Mouse (Mus musculus) C3H10T1/2 (cell line): Measurements from ENCODE around the gene Amh. TPM values are rescaled to one million over a fixed set of nuclear protein-coding genes. Genes with fewer than 3 reads are reported as not detected.

Experiments used
- polyA plus RNA-seq, 2 experiments: library from polyadenylated mRNA; unstranded; fragments of >200 nt; fragmentation: generic; extraction: Trizol; gene quantifications; one replicate each; pipeline ENCODE4 v1.2.1; 2012; ENCODE audit warnings: missing spikeins in 2 of 2

Gene Amh
- polyA plus RNA-seq, result 1 to 10 TPM in 1 of 2 experiments, under 1 TPM in 1; 0.25 to 1.2 TPM

DNA sequence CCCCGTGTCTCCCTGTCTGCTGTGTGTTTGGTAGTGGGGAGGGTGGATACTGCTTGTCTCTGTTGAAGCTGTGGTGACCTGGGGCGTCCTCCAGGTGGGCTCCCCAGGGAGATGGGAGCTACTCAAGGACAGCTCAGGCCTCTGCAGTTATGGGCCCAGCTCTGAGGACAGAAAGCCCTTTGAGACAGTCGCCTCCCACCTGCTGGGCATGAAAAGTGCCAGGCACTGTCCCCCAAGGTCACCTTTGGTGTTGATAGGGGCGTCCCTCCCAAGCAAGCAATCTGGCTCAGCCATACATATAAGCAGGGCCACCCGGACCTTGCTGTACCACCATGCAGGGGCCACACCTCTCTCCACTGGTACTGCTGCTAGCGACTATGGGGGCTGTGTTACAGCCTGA lies at the start of gene Amh:
Gene Amh, plus strand, starts transcription at position 328 of the 400 bp plus-strand sequence.

DNA sequence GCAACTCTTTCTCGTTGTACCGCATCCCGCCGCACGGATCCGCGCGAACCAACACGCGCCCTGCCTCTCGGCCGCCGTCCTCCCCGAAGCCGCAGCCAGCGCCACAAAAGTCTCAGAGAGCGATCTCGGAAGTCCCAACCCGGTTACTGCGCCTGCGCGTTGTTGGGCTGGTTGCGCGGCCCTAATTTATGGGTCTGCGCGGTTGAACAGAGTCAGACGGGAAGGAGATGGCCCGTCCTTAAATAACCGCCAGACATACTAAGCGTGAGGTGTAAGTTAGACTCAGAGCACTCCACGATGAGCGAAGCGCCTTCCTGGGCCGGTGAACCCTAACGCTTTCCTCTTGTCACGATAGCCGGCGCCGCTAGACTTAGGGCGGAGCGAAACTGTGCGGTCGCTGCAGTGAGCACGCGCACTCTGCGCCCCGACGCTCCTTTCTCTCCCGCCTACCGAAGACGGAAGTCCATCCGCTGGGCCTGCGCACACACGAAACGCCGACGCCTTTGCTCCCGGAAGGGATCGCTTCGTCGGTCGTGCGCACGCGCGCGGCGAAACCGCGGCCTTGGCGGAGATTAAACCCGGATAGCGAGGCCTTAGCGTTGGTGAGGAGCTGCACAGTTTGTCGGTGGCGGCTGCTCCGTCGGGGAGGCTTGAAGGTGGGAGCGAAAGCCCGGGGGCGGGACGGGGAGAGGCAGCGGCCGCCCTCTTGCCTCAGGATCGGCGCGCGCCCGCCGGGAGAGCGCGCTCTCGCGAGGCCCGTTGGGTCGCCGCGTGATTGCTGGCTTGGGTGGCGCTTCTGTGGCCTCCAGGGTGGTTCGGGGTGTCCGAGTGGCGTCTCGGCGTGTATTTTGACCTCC lies 6.7 kb upstream of the Amh start, which contains the start of the genes Sf3a2 and Plekhj1:
Gene Sf3a2, plus strand, starts transcription at position 49 of the 857 bp plus-strand sequence.
Gene Plekhj1, minus strand, starts transcription at position 477 of the 857 bp plus-strand sequence.

DNA sequence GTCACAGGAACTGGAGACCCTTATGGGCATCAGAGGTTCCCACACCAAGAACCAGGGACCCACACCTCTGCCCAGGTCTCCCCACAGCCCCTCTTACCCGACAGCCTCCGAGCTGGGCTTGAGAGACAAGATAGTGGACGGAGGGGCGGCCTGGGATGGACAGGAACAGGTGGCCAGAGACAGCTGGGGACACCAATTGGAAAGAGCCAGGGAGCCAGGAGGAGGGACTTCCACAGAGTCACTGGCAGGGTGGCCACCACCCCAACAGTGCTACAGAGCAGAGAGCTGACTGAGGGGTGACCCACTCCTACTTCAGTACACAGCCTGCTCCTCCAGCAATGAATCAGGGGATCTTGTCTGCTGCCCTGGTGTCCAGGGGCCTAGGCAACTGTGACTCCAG lies 8.3 kb downstream of the Amh start, which contains the start of gene Jsrp1:
Gene Jsrp1, minus strand, starts transcription at position 133 of the 400 bp plus-strand sequence.

DNA sequence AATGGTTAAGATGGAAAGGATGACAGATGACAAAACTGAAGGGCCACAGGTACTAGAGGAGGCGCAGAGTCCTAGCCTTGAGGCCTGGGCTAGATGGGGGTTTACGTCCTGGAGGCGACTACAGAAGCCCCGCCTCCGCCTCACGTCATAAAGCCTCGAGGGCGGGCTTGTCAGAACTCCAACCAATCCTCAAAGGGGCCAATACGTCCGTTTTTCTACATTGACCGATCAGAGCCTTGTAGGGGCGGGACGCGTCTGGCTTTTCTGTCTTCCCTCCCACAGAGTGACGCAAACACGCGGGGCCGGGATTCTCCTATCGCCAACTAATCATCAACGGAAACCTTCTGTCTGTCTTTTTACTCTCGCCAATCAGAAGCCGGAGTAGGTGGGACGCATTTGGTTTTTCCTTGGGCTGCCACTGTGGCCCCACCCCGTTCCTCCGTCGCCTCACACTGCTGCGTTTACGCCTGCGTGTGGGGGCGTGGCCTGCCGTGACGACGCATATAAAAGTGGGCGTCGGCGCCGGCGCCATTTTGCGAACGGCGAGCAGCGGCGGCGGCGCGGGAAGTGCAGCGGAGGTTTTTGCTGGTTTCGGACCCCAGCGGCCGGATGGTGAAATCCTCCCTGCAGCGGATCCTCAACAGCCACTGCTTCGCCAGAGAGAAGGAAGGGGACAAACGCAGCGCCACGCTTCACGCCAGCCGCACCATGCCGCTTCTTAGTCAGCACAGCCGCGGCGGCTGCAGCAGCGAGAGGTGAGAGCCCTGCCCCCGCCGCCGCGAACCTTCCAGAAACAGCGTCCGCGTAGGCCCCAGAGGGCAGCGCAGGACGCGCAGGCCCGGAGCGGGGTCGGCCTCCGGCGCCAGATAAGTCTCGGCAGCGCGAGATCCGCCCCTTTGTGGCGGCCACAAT lies 21.4 kb downstream of the Amh start, which contains the start of gene Oaz1:
Gene Oaz1, plus strand, starts transcription at position 506 of the 912 bp plus-strand sequence.

DNA sequence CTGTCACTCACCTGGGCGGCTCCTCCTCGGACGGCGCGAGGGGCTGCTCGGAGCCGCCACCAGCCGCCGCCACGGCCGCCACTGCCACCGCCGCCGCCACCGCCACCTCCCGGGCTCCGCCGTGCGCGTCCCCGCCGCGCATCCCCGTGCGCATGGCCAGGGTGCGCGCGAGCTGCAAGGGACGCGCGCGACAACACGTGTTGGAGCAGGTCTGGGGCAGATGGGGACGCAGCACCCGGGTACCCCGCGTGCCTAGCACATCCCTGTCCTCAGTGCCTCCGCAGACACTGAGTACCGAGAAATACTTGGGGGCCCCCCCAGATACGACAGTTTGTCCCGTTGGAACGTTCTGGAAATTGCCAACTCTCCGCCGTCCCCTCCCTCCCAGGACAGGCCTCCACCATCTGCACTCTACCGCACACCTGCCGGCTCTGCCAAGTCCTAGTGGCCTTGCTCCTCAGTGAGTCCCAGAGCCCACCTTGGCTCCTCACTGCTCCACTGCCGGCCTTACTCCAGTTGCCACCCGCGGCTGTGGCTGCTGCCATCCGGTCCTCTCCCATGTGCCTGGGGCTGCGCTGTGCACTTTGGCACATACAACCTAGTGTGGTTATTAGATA lies 39.0 kb downstream of the Amh start, which contains the start of gene Lingo3:
Gene Lingo3, minus strand, starts transcription at position 109 of the 617 bp plus-strand sequence.

DNA sequence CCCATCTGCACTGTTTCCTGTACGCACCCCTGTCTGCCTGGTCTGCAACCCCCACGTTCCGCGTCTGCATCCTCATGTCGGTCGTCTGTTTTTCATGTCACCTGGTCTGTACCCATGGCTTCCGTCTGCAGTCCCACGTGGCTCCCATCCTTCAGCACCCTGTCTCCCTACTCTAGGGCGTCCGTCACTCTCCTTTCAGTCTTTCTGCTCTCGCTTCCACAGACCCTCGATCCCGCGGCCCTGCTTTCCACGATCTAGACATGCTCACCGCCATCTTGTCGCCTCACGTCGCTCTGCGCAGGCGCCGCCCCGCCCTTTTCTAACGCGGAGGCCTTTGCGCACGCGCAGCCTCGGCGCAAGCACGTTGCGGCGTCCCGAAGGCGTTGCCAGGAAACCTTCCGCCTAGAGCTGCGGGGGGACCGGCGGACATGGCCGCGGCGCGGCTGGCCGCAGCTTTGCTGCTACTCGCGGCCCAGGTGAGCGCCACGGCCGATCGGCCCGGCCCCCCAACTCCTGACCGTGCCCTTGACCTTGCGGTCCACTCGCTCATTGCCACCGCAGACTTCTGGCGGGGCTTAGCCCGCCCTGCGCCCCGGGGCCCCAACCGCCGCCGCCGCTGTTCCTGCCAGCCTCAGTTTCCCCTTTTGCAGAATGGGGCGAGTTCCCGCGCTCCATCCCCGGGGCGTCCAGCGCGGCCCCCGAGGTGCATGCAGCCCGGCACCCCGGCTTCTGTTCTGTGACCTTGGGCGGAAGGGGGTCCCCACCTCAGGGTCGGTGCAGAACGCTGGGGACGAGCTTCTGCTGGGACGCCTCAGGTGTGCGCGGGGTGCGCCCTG lies 50.1 kb downstream of the Amh start, which contains the start of the genes Lsm7 and Sppl2b:
Gene Lsm7, minus strand, starts transcription at position 297 of the 836 bp plus-strand sequence.
Gene Sppl2b, plus strand, starts transcription at position 363 of the 836 bp plus-strand sequence.

Other genes with a start within 250 kb of the Amh start
- 10 to 100 TPM; 13.6 to 30.1 TPM for gene Rexo1, start 243.7 kb upstream of the Amh start, polyA plus RNA-seq
- gene Klf16, start 227.9 kb upstream of the Amh start, polyA plus RNA-seq, result 10 to 100 TPM; 14.7 to 17.8 TPM
- gene Abhd17a, start 214.9 kb upstream of the Amh start, polyA plus RNA-seq, result 100 to 1,000 TPM; 189 to 208 TPM
- 100 to 1,000 TPM in 1 of 2 experiments, 10 to 100 TPM in 1; 96.1 to 132 TPM for gene Scamp4, start 202.4 kb upstream of the Amh start, polyA plus RNA-seq
- 10 to 100 TPM; 10.3 to 12.6 TPM for gene Adat3, start 202.4 kb upstream of the Amh start, polyA plus RNA-seq
- 1 to 10 TPM in 1 of 2 experiments, under 1 TPM in 1; 0.39 to 1.4 TPM for gene Gm49322, start 199.2 kb upstream of the Amh start, polyA plus RNA-seq
- gene Csnk1g2, start 182.4 kb upstream of the Amh start, polyA plus RNA-seq, result 100 to 1,000 TPM; 224 to 226 TPM
- gene Btbd2, start 148.2 kb upstream of the Amh start, polyA plus RNA-seq, result 100 to 1,000 TPM in 1 of 2 experiments, 10 to 100 TPM in 1; 54.5 to 122 TPM
- gene Mknk2, start 127.1 kb upstream of the Amh start, polyA plus RNA-seq, result 100 to 1,000 TPM in 1 of 2 experiments, 10 to 100 TPM in 1; 50.6 to 131 TPM
- gene Mob3a, start 103.3 kb upstream of the Amh start, polyA plus RNA-seq, result 10 to 100 TPM; 19.8 to 24.3 TPM
- 10 to 100 TPM in 1 of 2 experiments, 1 to 10 TPM in 1; 2.2 to 31.4 TPM for gene Izumo4, start 103.1 kb upstream of the Amh start, polyA plus RNA-seq
- 10 to 100 TPM; 37.2 to 87.2 TPM for gene Ap3d1, start 63.0 kb upstream of the Amh start, polyA plus RNA-seq
- gene Dot1l, start 50.0 kb upstream of the Amh start, polyA plus RNA-seq, result 10 to 100 TPM in 1 of 2 experiments, 1 to 10 TPM in 1; 2.9 to 12.0 TPM
- 100 to 1,000 TPM in 1 of 2 experiments, 10 to 100 TPM in 1; 97.6 to 167 TPM for gene Sf3a2, start 7.0 kb upstream of the Amh start, polyA plus RNA-seq
- 10 to 100 TPM; 64.7 to 99.4 TPM for gene Plekhj1, start 6.6 kb upstream of the Amh start, polyA plus RNA-seq
- under 1 TPM in 1 of 2 experiments, not detected in 1; 0.94 TPM for gene Jsrp1, start 8.3 kb downstream of the Amh start, polyA plus RNA-seq
- 1,000 to 10,000 TPM; 1,765 to 2,268 TPM for gene Oaz1, start 21.4 kb downstream of the Amh start, polyA plus RNA-seq
- under 1 TPM; 0.01 to 0.07 TPM for gene Lingo3, start 38.8 kb downstream of the Amh start, polyA plus RNA-seq
- 100 to 1,000 TPM; 321 to 392 TPM for gene Lsm7, start 50.0 kb downstream of the Amh start, polyA plus RNA-seq
- gene Sppl2b, start 50.0 kb downstream of the Amh start, polyA plus RNA-seq, result 10 to 100 TPM; 16.7 to 38.9 TPM
- gene Tmprss9, start 66.6 kb downstream of the Amh start, polyA plus RNA-seq, result under 1 TPM; 0.01 to 0.06 TPM
- 100 to 1,000 TPM; 226 to 741 TPM for gene Timm13, start 95.7 kb downstream of the Amh start, polyA plus RNA-seq
- gene Lmnb2, start 113.0 kb downstream of the Amh start, polyA plus RNA-seq, result 10 to 100 TPM; 12.8 to 15.5 TPM
- 10 to 100 TPM; 15.9 to 26.5 TPM for gene Gadd45b, start 124.8 kb downstream of the Amh start, polyA plus RNA-seq
- gene Gng7, start 209.7 kb downstream of the Amh start, polyA plus RNA-seq, result 10 to 100 TPM in 1 of 2 experiments, 1 to 10 TPM in 1; 1.2 to 11.2 TPM
- gene Diras1, start 220.4 kb downstream of the Amh start, polyA plus RNA-seq, result under 1 TPM; 0.06 to 0.14 TPM
- 10 to 100 TPM; 12.6 to 36.2 TPM for gene Slc39a3, start 232.2 kb downstream of the Amh start, polyA plus RNA-seq